Mouse (Mus musculus): Measurements from ENCODE around the gene Amer2.

Amer2 gene

GRCm38 (mm10) chr14:60386591-60387501 lies 13.8 kb downstream of the Amer2 start:
- no peak for DNase-seq (ENCODE audit: low read depth, low spot score)

- DNase-seq (ENCODE audit: low read depth, low spot score), result no peak
These were observed 15.3 kb downstream of the Amer2 start for GRCm38 (mm10) chr14:60388332-60388731.

GRCm38 (mm10) chr14:60392202-60392601 lies 19.1 kb downstream of the Amer2 start:
- DNase-seq (ENCODE audit: low read depth, low spot score), result no peak

GRCm38 (mm10) chr14:60397321-60397720 lies 24.3 kb downstream of the Amer2 start:
- no peak for DNase-seq (ENCODE audit: low read depth, low spot score)

GRCm38 (mm10) chr14:60398861-60399260 lies 25.8 kb downstream of the Amer2 start:
- no peak for DNase-seq (ENCODE audit: low read depth, low spot score)

GRCm38 (mm10) chr14:60403228-60403627 lies 30.2 kb downstream of the Amer2 start:
- no peak for DNase-seq (ENCODE audit: low read depth, low spot score)

- peak; percentile 30 for DNase-seq (ENCODE audit: low read depth, low spot score)
These were observed 32.8 kb downstream of the Amer2 start for GRCm38 (mm10) chr14:60405829-60406228.

- no peak for DNase-seq (ENCODE audit: low read depth, low spot score)
These were observed 33.5 kb downstream of the Amer2 start for GRCm38 (mm10) chr14:60406543-60406942.

GRCm38 (mm10) chr14:60407319-60407718 lies 34.3 kb downstream of the Amer2 start:
- no peak for DNase-seq (ENCODE audit: low read depth, low spot score)

GRCm38 (mm10) chr14:60409702-60410491 lies 36.8 kb downstream of the Amer2 start:
- peak; percentile 47 for DNase-seq (ENCODE audit: low read depth, low spot score)

- no peak for DNase-seq (ENCODE audit: low read depth, low spot score)
These were observed 38.2 kb downstream of the Amer2 start for GRCm38 (mm10) chr14:60411229-60411628.

- DNase-seq (ENCODE audit: low read depth, low spot score), result no peak
These were observed 41.6 kb downstream of the Amer2 start for GRCm38 (mm10) chr14:60414691-60415090.

GRCm38 (mm10) chr14:60417924-60418323 lies 44.9 kb downstream of the Amer2 start:
- no peak for DNase-seq (ENCODE audit: low read depth, low spot score)

GRCm38 (mm10) chr14:60422920-60423319 lies 49.9 kb downstream of the Amer2 start:
- no peak for DNase-seq (ENCODE audit: low read depth, low spot score)

- no peak for DNase-seq (ENCODE audit: low read depth, low spot score)
These were observed 51.1 kb downstream of the Amer2 start for GRCm38 (mm10) chr14:60424174-60424573.

GRCm38 (mm10) chr14:60425553-60425952 lies 52.5 kb downstream of the Amer2 start:
- no peak for DNase-seq (ENCODE audit: low read depth, low spot score)

- no peak for DNase-seq (ENCODE audit: low read depth, low spot score)
These were observed 54.8 kb downstream of the Amer2 start for GRCm38 (mm10) chr14:60427896-60428295.

GRCm38 (mm10) chr14:60429513-60429912 lies 56.5 kb downstream of the Amer2 start:
- no peak for DNase-seq (ENCODE audit: low read depth, low spot score)

GRCm38 (mm10) chr14:60431515-60431914 lies 58.5 kb downstream of the Amer2 start:
- no peak for DNase-seq (ENCODE audit: low read depth, low spot score)

GRCm38 (mm10) chr14:60432136-60432535 lies 59.1 kb downstream of the Amer2 start:
- DNase-seq (ENCODE audit: low read depth, low spot score), result no peak

- no peak for DNase-seq (ENCODE audit: low read depth, low spot score)
These were observed 62.5 kb downstream of the Amer2 start for GRCm38 (mm10) chr14:60435515-60435914.

GRCm38 (mm10) chr14:60436364-60436763 lies 63.3 kb downstream of the Amer2 start:
- DNase-seq (ENCODE audit: low read depth, low spot score), result no peak

Data from forelimb bud, embryonic 11.5 days (tissue).